Mouse (Mus musculus) midbrain, embryonic 14.5 days (tissue): ENCODE data around the gene Slc1a5. TPM values are rescaled to one million over a fixed set of nuclear protein-coding genes. Genes with fewer than 3 reads are reported as not detected.

ENCODE experiments used
- ATAC-seq: fragments of 200-750 bp; cut with Nextera tagmentation; 2 replicates; pipeline ENCODE4 v1.8.0; 2017; ENCODE audit warnings: moderate number of reproducible peaks, moderate library complexity; ENCODE audit not compliant: low FRiP score, low TSS enrichment
- DNase-seq: peaks from one replicate; pipeline ENCODE4 v3.0.0-alpha.2; 2015
- H3K27ac ChIP-seq: fragments of 300-500 bp; sonication (generic); replicated peaks from 2 replicates; pipeline ENCODE4 v1.5.1; 2014; ENCODE audit warnings: mild to moderate bottlenecking, low read depth, low read length, moderate library complexity
- H3K27me3 ChIP-seq: fragments of 300-500 bp; sonication (generic); 2 replicates; pipeline ENCODE4 v1.6.1; 2014; ENCODE audit warnings: low read length, control low read depth, mixed read lengths; ENCODE audit not compliant: control insufficient read depth, insufficient read depth
- H3K36me3 ChIP-seq: fragments of 300-500 bp; sonication (generic); 2 replicates; pipeline ENCODE4 v1.6.1; 2014; ENCODE audit warnings: low read length, control low read depth; ENCODE audit not compliant: control insufficient read depth, insufficient read depth
- H3K4me1 ChIP-seq: fragments of 300-500 bp; sonication (generic); 2 replicates; pipeline ENCODE4 v1.6.1; 2014; ENCODE audit warnings: mild to moderate bottlenecking, antibody characterized with exemption, low read length, control low read depth; ENCODE audit not compliant: control insufficient read depth, insufficient read depth
- H3K4me2 ChIP-seq: fragments of 300-500 bp; sonication (generic); 2 replicates; pipeline ENCODE4 v1.6.1; 2014; ENCODE audit warnings: mild to moderate bottlenecking, low read length, moderate library complexity
- H3K4me3 ChIP-seq: fragments of 300-500 bp; sonication (generic); replicated peaks from 2 replicates; pipeline ENCODE4 v1.5.1; 2014; ENCODE audit warnings: low read depth, low read length
- H3K9ac ChIP-seq: fragments of 300-500 bp; sonication (generic); replicated peaks from 2 replicates; pipeline ENCODE4 v1.6.1; 2014; ENCODE audit warnings: mild to moderate bottlenecking, low read length, moderate library complexity
- H3K9me3 ChIP-seq: fragments of 300-500 bp; sonication (generic); 2 replicates; pipeline ENCODE4 v1.6.1; 2016; ENCODE audit warnings: low read length, control low read depth, mixed read lengths; ENCODE audit not compliant: control insufficient read depth
- WGBS: fragments of 180-500 bp; shearing (Covaris S2); extraction: QIAGEN DNeasy Blood & Tissue Kit; methylation state at CpG from one replicate; pipeline ENCODE4 v1.1.7; 2014; 5-methylcytosine and 5-hydroxymethylcytosine counted together
- polyA plus RNA-seq: library from polyadenylated mRNA; unstranded; fragments of >200 nt; fragmentation: Nextera tagmentation; extraction: Ambion mirVana; gene quantifications from 2 replicates; pipeline ENCODE4 v1.2.1, GENCODE M21; 2014

Slc1a5 gene
- 5.9 and 10.8 TPM in 2 replicates for polyA plus RNA-seq

DNA sequence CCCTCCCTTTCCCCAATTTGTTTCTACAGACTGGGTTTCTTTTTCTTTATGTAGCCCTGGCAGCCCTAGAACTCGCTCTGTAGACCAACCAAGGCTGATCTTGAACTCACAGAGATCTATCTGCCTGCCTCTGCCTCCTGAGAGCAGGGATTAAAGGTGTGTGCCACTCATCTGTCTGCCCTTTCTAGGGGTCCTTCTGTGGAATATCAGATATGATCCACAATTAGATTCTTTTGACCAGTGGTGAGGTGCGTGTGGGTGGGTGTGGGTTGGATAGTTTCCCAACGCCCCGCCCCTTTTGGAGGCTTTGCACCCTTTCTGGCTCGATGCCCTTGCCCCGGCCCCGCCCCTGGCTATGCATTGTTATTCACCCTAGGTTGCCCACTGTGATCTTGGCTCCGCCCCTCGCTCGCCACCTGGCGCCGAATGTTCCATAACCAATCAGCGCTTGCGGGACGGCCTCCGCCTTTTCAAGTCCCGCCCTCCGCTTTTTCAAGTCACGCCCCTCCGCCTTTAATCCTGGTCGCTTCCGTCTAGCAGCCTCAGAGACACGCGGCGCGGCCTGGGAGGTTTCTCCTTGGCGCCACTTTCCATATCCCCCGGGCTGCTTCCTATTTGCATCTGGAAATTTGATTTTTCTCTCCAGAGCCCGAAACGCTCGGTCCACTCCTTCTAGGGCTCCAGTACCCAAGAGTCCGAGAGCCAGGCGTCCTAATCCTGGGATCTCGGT lies at the start of gene Slc1a5:
Gene Slc1a5, plus strand, starts transcription at position 516 of the 730 bp plus-strand sequence.
- peak within 1 kb of the TSS; percentile 54 for H3K9ac ChIP-seq
- 0 out of 2 replicates have a peak, but pooled peaks cover 3% of the 10 kb centered on the region for H3K27me3 ChIP-seq
- ATAC-seq (peak; percentile 84), DNase-seq (peak; percentile 94)
- H3K9me3 ChIP-seq, result no peaks in the 10 kb centered on the region
- H3K27ac ChIP-seq, result 0 out of 2 replicates have a peak within 1 kb of the TSS, but pooled peaks have one; percentile 26
- H3K4me2 ChIP-seq, result peak within 1 kb of the TSS; percentile 98
- H3K4me3 ChIP-seq, result peak within 1 kb of the TSS; percentile 48
- peaks cover 32% of the 10 kb centered on the region for H3K4me1 ChIP-seq
- no peaks in the 10 kb centered on the region for H3K36me3 ChIP-seq
- WGBS, result 3% methylated on average over 34 of the region's 34 CpGs

DNA sequence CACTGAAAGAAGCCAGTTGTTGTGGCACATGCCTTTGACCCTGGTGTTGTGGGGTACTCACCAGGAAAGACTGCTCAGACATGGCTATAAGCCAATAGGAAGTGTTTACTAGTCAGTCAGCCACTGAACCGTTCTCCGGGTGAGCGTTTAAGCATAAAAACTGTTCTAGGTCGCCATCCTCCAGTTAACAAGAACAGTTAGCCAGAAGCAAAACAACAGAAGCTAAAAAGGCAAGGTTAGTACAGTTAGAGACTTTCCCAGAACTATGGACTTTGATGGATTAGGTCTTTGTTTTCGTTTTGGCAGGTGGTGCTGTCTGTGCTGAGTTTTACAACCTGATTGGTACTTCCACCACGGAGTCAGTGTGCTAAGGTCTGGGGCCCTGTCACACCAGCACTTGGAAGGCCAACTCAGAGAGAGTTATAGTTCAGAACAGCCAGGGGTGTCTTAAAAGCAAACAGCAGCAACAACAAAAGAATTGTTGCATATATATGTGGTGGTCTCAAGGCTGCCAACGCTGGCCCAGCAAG lies 49.2 kb upstream of the Slc1a5 start:
- 77% methylated on average over 7 of the region's 7 CpGs for WGBS
- H3K4me3 ChIP-seq, result no peak overlapping the region
- H3K36me3 ChIP-seq, result no peaks in the 10 kb centered on the region
- no peak overlapping the region for H3K4me2 ChIP-seq
- H3K9me3 ChIP-seq, result no peaks in the 10 kb centered on the region
- DNase-seq (no peak), ATAC-seq (no peak)
- no peak overlapping the region for H3K9ac ChIP-seq
- H3K27me3 ChIP-seq, result no peaks in the 10 kb centered on the region
- H3K27ac ChIP-seq, result no peak overlapping the region
- H3K4me1 ChIP-seq, result no peaks in the 10 kb centered on the region; the same call in 1 of the 2 replicates

DNA sequence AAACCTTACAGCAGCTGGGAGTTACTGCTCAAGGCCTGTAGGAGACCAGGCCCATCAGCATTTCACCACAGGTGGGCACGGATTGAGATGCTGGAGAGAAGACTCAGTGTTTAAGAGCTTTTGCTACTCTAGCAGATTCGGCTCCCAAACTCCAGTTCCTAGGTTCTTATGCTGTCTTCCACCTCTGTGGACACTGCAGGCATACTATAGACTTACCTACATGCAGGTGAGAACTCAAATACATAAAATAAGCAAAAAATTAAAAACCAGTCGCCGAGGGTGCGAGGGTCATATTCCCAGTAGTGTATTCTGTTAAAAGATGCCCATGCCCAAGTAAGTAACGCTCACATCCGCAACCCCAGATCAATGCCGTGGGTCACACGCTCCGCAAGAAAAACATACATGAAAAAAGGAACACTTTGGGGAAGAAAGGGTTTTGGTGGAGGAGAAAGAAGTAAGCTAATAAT lies 43.5 kb upstream of the Slc1a5 start:
- Histone ChIP-seq H3K27me3 (no peaks in the 10 kb centered on the region), H3K9ac (no peak overlapping the region; the same call in 1 of the 2 replicates), H3K27ac (no peak overlapping the region), H3K4me3 (peak overlapping the region; percentile 80), H3K36me3 (no peaks in the 10 kb centered on the region), H3K9me3 (no peaks in the 10 kb centered on the region), H3K4me1 (peaks cover 8% of the 10 kb centered on the region), H3K4me2 (peak overlapping the region; percentile 49)
- peak; percentile 44 for ATAC-seq
- DNase-seq, result no peak
- 35% methylated on average over 10 of the region's 10 CpGs for WGBS

DNA sequence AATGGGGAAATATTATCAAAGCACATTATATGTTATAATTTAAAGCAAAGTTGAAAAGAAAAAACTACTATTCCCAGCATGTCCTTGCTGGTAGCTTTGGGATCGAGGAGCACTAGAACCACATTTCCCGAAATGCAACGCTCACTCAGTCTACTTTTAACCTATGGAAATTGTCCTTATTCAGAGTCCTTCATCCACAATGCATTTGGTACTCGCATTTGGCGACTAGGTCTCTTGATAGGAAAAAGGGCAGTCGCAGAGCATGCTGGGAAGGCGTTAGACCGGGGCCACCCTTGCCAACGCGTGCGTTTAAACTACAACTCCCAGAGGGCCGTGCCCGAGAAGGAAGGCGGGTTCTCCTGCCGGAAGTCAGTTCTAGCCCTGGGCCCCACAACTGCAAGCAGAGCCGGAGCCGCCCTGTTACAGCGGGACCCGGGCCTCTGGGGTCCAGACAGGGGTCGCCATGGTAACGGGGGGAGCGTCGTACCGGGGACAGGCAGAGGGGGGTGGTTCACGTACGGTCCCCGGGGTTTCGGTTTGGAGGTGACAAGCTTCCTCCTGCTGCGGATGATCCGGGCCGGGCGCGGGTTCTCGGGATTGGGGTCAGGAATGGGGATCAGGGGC lies 43.0 kb upstream of the Slc1a5 start, which contains the start of gene Ap2s1:
Gene Ap2s1, plus strand, starts transcription at position 338 of the 624 bp plus-strand sequence.
- H3K27ac ChIP-seq, result 0 out of 2 replicates have a peak within 1 kb of the TSS, but pooled peaks have one; percentile 8
- WGBS, result under 1% methylated on average over 34 of the region's 34 CpGs
- H3K4me1 ChIP-seq, result peaks cover 8% of the 10 kb centered on the region
- peak within 1 kb of the TSS; percentile 75 for H3K4me2 ChIP-seq
- H3K9me3 ChIP-seq, result no peaks in the 10 kb centered on the region
- peaks cover under 1% of the 10 kb centered on the region for H3K36me3 ChIP-seq
- peak within 1 kb of the TSS; percentile 86 for H3K9ac ChIP-seq
- ATAC-seq, result peak; percentile 95
- H3K4me3 ChIP-seq, result peak within 1 kb of the TSS; percentile 80
- DNase-seq, result peak; percentile 99
- H3K27me3 ChIP-seq, result no peaks in the 10 kb centered on the region

DNA sequence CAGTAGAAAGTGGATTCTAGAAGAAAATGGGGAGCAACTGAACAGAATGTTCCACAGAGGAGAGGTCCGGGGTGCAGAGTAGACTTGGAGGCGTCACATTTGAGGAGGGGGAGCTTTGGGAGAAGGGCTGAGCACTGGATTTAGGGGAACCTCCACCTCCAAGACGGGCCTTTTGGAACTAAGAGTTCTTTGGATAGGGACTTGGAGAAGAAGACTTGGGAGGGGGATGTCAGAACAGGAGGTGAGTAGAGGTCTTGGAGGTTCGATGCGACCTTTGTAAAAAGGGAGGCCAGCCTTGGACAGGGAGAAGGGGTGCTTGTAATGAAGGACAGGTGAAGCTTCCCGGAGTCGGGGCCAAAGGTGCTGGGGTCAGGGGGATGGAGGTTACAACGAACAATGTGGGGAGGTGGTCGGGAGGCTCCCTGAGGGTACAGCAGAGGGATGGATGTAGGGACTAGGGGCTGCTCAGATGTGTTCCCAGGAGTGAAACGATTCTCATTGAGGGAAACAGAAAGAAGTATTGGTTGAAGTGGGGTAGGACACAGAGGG lies 42.0 kb upstream of the Slc1a5 start:
- Histone ChIP-seq H3K4me3 (peak overlapping the region; percentile 80), H3K27me3 (no peaks in the 10 kb centered on the region), H3K9ac (peak overlapping the region; percentile 86), H3K4me2 (peak overlapping the region; percentile 75), H3K36me3 (peaks cover 10% of the 10 kb centered on the region), H3K27ac (no peak overlapping the region), H3K4me1 (peaks cover 8% of the 10 kb centered on the region), H3K9me3 (no peaks in the 10 kb centered on the region)
- no peak for ATAC-seq
- DNase-seq, result no peak
- WGBS, result 61% methylated on average over 10 of the region's 10 CpGs

DNA sequence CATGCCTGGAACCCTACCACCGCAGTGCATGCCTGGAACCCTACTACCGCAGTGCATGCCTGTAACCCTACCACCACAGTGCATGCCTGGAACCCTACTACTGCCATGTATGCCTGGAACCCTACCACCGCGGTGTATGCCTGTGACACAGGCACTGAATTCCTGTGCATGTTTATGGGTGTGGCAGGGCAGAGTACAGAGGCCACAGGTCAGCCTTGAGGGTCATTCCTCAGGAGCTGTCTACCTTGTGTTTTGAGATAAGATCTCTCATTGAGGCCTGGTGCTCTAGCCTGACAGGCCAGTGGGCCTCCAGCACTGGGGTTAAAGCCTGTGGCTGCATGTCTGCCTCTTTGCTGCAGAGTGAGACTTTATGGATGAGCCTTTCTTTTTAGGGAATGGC lies 35.8 kb upstream of the Slc1a5 start:
- Histone ChIP-seq H3K4me1 (no peaks in the 10 kb centered on the region), H3K36me3 (peaks cover 61% of the 10 kb centered on the region), H3K4me3 (no peak overlapping the region), H3K4me2 (no peak overlapping the region), H3K9ac (no peak overlapping the region), H3K9me3 (no peaks in the 10 kb centered on the region), H3K27ac (no peak overlapping the region), H3K27me3 (no peaks in the 10 kb centered on the region)
- ATAC-seq (no peak), DNase-seq (no peak)
- 91% methylated on average over 4 of the region's 4 CpGs for WGBS

DNA sequence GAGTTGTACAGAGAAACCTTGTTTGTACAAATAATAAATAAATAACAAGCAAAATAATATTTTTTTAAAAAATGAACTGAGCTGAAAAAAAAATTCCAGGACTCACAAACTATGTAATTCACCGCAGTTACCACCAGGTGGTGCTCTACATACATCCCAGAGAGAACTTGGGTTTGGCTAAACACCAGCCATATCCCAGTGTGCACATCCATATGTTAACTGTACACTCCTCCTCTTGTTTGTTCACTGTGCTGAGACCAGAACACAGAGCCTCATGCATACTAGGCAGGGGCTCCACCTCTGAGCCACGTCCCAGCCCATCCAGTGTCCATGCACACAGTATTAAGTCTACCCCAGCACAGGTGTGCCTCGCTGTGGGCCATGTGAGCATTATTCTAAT lies 35.0 kb upstream of the Slc1a5 start:
- H3K4me2 ChIP-seq, result no peak overlapping the region
- WGBS, result 51% methylated on average over 3 of the region's 3 CpGs
- ATAC-seq, result peak; percentile 60; the same call in 1 of the 2 replicates

DNA sequence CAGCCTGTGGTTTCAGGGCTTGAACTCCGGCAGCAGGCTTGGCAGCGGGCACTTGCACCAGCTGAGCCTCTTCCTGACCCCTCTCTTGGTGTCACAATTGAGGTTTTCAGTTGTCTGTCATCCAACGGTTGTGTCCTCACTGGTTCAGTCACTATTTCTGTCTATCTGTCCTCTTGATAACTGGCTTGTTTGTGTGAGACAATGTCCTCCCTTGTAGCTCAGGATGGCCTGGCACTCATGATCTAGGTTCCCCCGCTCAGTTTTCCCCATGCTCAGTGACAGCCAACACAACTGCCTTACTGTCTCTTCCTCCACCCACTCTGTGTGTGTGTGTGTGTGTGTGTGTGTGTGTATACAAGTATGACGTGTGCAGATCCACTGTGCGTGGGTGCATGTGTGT lies 33.5 kb upstream of the Slc1a5 start:
- 92% methylated on average over 6 of the region's 6 CpGs for WGBS
- no peaks in the 10 kb centered on the region for H3K9me3 ChIP-seq
- no peak for ATAC-seq
- peaks cover 61% of the 10 kb centered on the region for H3K36me3 ChIP-seq
- H3K27ac ChIP-seq, result no peak overlapping the region
- H3K4me1 ChIP-seq, result no peaks in the 10 kb centered on the region
- no peaks in the 10 kb centered on the region for H3K27me3 ChIP-seq
- H3K4me3 ChIP-seq, result no peak overlapping the region
- H3K9ac ChIP-seq, result no peak overlapping the region
- DNase-seq, result no peak
- no peak overlapping the region for H3K4me2 ChIP-seq

More for the DNA sequence above, 35.0 kb upstream of the Slc1a5 start:
- peak; percentile 88 for DNase-seq
- Histone ChIP-seq H3K36me3 (peaks cover 61% of the 10 kb centered on the region), H3K27me3 (no peaks in the 10 kb centered on the region), H3K9me3 (no peaks in the 10 kb centered on the region), H3K4me3 (no peak overlapping the region), H3K9ac (no peak overlapping the region), H3K27ac (no peak overlapping the region), H3K4me1 (no peaks in the 10 kb centered on the region)
